Mouse (Mus musculus) limb, embryonic 12.5 days (tissue): ENCODE data around the gene Gm13283. TPM values are rescaled to one million over a fixed set of nuclear protein-coding genes. Genes with fewer than 3 reads are reported as not detected.
A peak's percentile ranks its signal among the peaks of the same experiment; 100 is the strongest.
"Not testable (repeated sequence)": the region's sequence is repeated elsewhere in the genome, so short reads cannot be mapped to it uniquely, and the experiment has no call there.

Source experiments
- ATAC-seq: fragments of 200-750 bp; cut with Nextera tagmentation; 2 replicates; pipeline ENCODE4 v1.8.0; 2017; ENCODE audit warnings: low read depth, moderate TSS enrichment; ENCODE audit not compliant: insufficient number of reproducible peaks, insufficient read depth, low FRiP score, low TSS enrichment
- H3K27ac ChIP-seq: fragments of 300-500 bp; sonication (generic); 2 replicates; pipeline ENCODE4 v1.5.1; 2016; ENCODE audit warnings: mild to moderate bottlenecking, moderate library complexity
- H3K27me3 ChIP-seq: fragments of 300-500 bp; sonication (generic); 2 replicates; pipeline ENCODE4 v1.6.1; 2016; ENCODE audit warnings: mild to moderate bottlenecking, moderate library complexity
- H3K36me3 ChIP-seq: fragments of 300-500 bp; sonication (generic); 2 replicates; pipeline ENCODE4 v1.6.1; 2016; ENCODE audit warnings: mild to moderate bottlenecking, moderate library complexity
- H3K4me1 ChIP-seq: fragments of 300-500 bp; sonication (generic); replicated peaks from 2 replicates; pipeline ENCODE4 v1.6.1; 2016
- H3K4me2 ChIP-seq: fragments of 300-500 bp; sonication (generic); 2 replicates; pipeline ENCODE4 v1.6.1; 2016; ENCODE audit warnings: mild to moderate bottlenecking, moderate library complexity
- H3K4me3 ChIP-seq: fragments of 300-500 bp; sonication (generic); replicated peaks from 2 replicates; pipeline ENCODE4 v1.5.1; 2016; ENCODE audit warnings: mild to moderate bottlenecking
- H3K9ac ChIP-seq: fragments of 300-500 bp; sonication (generic); replicated peaks from 2 replicates; pipeline ENCODE4 v1.6.1; 2016; ENCODE audit warnings: mild to moderate bottlenecking, moderate library complexity
- H3K9me3 ChIP-seq: fragments of 300-500 bp; sonication (generic); 2 replicates; pipeline ENCODE4 v1.6.1; 2016; ENCODE audit warnings: mild to moderate bottlenecking, moderate library complexity
- WGBS: fragments of 180-500 bp; shearing (Covaris S2); methylation state at CpG from one replicate; pipeline ENCODE4 v1.1.7; 2016; 5-methylcytosine and 5-hydroxymethylcytosine counted together
- polyA plus RNA-seq: library from polyadenylated mRNA; unstranded; fragments of >200 nt; fragmentation: Nextera tagmentation; extraction: Ambion mirVana; gene quantifications from 2 replicates; pipeline ENCODE4 v1.2.1, GENCODE M21; 2016

The Gm13283 gene
- polyA plus RNA-seq, 1 experiment from 2014 or later = 0.41 TPM

DNA sequence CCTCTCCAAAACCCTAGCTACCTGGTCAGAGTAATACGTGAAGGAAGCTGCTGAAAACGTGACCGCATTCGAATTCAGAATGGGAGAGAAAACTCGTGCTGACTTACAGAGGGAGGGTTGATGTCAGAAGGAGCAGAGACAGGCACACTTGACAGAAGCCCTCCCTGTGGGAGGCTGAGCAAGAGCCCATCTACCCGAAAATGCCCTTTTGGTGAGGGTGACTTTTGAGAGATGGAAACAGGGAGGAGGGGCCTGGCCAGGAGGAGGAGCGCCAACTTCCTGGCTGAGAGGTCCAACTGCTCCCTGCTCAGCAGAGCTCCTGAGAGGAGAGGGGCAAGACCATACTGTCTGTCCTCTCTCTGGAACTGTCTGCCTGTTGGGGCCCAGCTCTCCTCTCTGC is 39.4 kb downstream of the Gm13283 start, which contains the start of gene Gm13285:
Gene Gm13285 (plus strand): TSS at position 301 of the 400 bp plus-strand sequence.
- ATAC-seq, H3K9ac ChIP-seq, H3K9me3 ChIP-seq, H3K4me1 ChIP-seq, H3K27ac ChIP-seq, H3K27me3 ChIP-seq, H3K36me3 ChIP-seq, H3K4me3 ChIP-seq, H3K4me2 ChIP-seq: not testable (repeated sequence)
- 11% methylated on average over 5 of the region's 7 CpGs for WGBS

DNA sequence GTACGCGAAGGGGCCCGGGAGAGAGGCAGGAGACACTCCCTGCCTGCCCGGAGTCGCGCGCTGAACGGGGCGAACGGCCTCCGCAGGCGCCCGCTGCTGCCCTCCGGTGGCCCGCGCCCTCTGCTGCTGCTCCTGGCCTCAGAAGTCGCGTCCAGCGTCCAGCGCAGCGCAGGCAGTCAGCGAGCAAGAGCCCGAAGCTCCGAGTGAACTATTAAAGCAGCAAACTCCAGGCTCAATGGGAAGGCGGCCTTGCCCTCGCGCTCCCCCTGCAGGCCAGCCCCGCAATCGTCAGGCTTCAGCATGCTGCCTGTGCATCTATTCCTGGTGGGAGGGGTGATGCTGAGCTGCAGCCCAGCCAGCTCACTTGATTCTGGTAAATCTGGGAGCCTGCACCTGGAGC is 43.0 kb downstream of the Gm13283 start, which contains the start of gene Gm13287:
Gene Gm13287 (plus strand): TSS at position 301 of the 400 bp plus-strand sequence.
- not testable (repeated sequence) for H3K9me3 ChIP-seq, H3K27ac ChIP-seq, ATAC-seq, H3K36me3 ChIP-seq, H3K4me3 ChIP-seq, H3K4me1 ChIP-seq, H3K9ac ChIP-seq, H3K27me3 ChIP-seq
- H3K4me2 ChIP-seq = peak within 1 kb of the TSS; percentile 19; the same call in 1 of the 2 replicates
- WGBS = no CpG with 5 or more reads among the region's 29 CpGs

DNA sequence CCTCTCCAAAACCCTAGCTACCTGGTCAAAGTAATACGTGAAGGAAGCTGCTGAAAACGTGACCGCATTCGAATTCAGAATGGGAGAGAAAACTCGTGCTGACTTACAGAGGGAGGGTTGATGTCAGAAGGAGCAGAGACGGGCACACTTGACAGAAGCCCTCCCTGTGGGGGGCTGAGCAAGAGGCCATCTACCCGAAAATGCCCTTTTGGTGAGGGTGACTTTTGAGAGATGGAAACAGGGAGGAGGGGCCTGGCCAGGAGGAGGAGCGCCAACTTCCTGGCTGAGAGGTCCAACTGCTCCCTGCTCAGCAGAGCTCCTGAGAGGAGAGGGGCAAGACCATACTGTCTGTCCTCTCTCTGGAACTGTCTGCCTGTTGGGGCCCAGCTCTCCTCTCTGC is 45.3 kb downstream of the Gm13283 start, which contains the start of gene Gm13288:
Gene Gm13288 (plus strand): TSS at position 301 of the 400 bp plus-strand sequence.
- not testable (repeated sequence) for H3K27ac ChIP-seq, H3K36me3 ChIP-seq, H3K9ac ChIP-seq, H3K4me1 ChIP-seq, H3K9me3 ChIP-seq, ATAC-seq, H3K27me3 ChIP-seq
- no CpG with 5 or more reads among the region's 8 CpGs for WGBS
- 0 out of 2 replicates have a peak within 1 kb of the TSS, but pooled peaks have one; percentile 26 for H3K4me3 ChIP-seq
- peak within 1 kb of the TSS; percentile 36; the same call in 1 of the 2 replicates for H3K4me2 ChIP-seq

DNA sequence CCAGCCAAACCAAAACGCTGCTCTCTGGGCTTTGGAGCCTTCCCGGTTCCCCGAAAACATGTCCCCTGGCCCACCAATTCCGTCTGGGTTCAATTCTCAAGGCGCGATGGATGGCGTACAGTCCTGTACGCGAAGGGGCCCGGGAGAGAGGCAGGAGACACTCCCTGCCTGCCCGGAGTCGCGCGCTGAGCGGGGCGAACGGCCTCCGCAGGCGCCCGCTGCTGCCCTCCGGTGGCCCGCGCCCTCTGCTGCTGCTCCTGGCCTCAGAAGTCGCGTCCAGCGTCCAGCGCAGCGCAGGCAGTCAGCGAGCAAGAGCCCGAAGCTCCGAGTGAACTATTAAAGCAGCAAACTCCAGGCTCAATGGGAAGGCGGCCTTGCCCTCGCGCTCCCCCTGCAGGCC is 45.8 kb downstream of the Gm13283 start:
- H3K9ac ChIP-seq, ATAC-seq, H3K4me1 ChIP-seq, H3K36me3 ChIP-seq, H3K27me3 ChIP-seq, H3K27ac ChIP-seq, H3K9me3 ChIP-seq: not testable (repeated sequence)
- WGBS = 0% methylated on average over 8 of the region's 34 CpGs
- H3K4me2 ChIP-seq = peak overlapping the region; percentile 36; the same call in 1 of the 2 replicates
- 0 out of 2 replicates have a peak overlapping the region, but pooled peaks have one; percentile 26 for H3K4me3 ChIP-seq

Other genes starting within 250 kb of the Gm13283 start
- not detected in 2 replicates for gene Ifnb1, start 237.3 kb upstream of the Gm13283 start, polyA plus RNA-seq
- gene Ifna15, start 201.9 kb upstream of the Gm13283 start, polyA plus RNA-seq = not detected in 2 replicates
- gene Ifna14, start 188.3 kb upstream of the Gm13283 start, polyA plus RNA-seq = not detected in 2 replicates
- gene Ifna9, start 167.7 kb upstream of the Gm13283 start, polyA plus RNA-seq = not detected in 2 replicates
- not detected in 2 replicates for gene Ifna12, start 156.7 kb upstream of the Gm13283 start, polyA plus RNA-seq
- not detected in 2 replicates for gene C87499, start 125.7 kb upstream of the Gm13283 start, polyA plus RNA-seq
- not detected in 2 replicates for gene Ifna13, start 115.7 kb upstream of the Gm13283 start, polyA plus RNA-seq
- gene Ifna16, start 83.2 kb upstream of the Gm13283 start, polyA plus RNA-seq = not detected in 2 replicates
- not detected in 2 replicates for gene Ifna2, start 76.2 kb upstream of the Gm13283 start, polyA plus RNA-seq
- gene Ifnab, start 68.8 kb upstream of the Gm13283 start, polyA plus RNA-seq = not detected in 2 replicates
- 1.4 and 2.8 TPM in 2 replicates for gene Gm26566, start 38.3 kb upstream of the Gm13283 start, polyA plus RNA-seq
- 130 and 140 TPM in 2 replicates for gene Klhl9, start 37.7 kb upstream of the Gm13283 start, polyA plus RNA-seq
- gene Gm13271, start 5.3 kb upstream of the Gm13283 start, polyA plus RNA-seq = not detected in 2 replicates
- gene Gm13290, start 13.7 kb downstream of the Gm13283 start, polyA plus RNA-seq = 0.66 and 0.87 TPM in 2 replicates
- not detected in 2 replicates for gene Gm13289, start 16.8 kb downstream of the Gm13283 start, polyA plus RNA-seq
- 0.40 TPM in 1 of 2 replicates, not detected in the other for gene Gm13272, start 19.7 kb downstream of the Gm13283 start, polyA plus RNA-seq
- 0.30 and 0.32 TPM in 2 replicates for gene Ifnz, start 22.0 kb downstream of the Gm13283 start, polyA plus RNA-seq
- gene Gm13276, start 25.6 kb downstream of the Gm13283 start, polyA plus RNA-seq = not detected in 2 replicates
- not detected in 2 replicates for gene Gm13277, start 28.5 kb downstream of the Gm13283 start, polyA plus RNA-seq
- gene Gm13278, start 31.4 kb downstream of the Gm13283 start, polyA plus RNA-seq = not detected in 2 replicates
- not detected in 2 replicates for gene Gm13275, start 34.4 kb downstream of the Gm13283 start, polyA plus RNA-seq
- gene Gm13279, start 37.3 kb downstream of the Gm13283 start, polyA plus RNA-seq = not detected in 2 replicates
- 0.18 and 0.88 TPM in 2 replicates for gene Gm13285, start 39.5 kb downstream of the Gm13283 start, polyA plus RNA-seq
- gene Gm13287, start 43.1 kb downstream of the Gm13283 start, polyA plus RNA-seq = not detected in 2 replicates
- 0.08 and 0.22 TPM in 2 replicates for gene Gm13288, start 45.4 kb downstream of the Gm13283 start, polyA plus RNA-seq
- gene Ifna7, start 56.1 kb downstream of the Gm13283 start, polyA plus RNA-seq = not detected in 2 replicates
- not detected in 2 replicates for gene Ifna11, start 59.8 kb downstream of the Gm13283 start, polyA plus RNA-seq
- gene Ifna6, start 67.3 kb downstream of the Gm13283 start, polyA plus RNA-seq = not detected in 2 replicates
- gene Ifna5, start 75.4 kb downstream of the Gm13283 start, polyA plus RNA-seq = not detected in 2 replicates
- not detected in 2 replicates for gene Ifna4, start 81.7 kb downstream of the Gm13283 start, polyA plus RNA-seq
- not detected in 2 replicates for gene Ifna1, start 90.0 kb downstream of the Gm13283 start, polyA plus RNA-seq
- gene Ifne, start 120.1 kb downstream of the Gm13283 start, polyA plus RNA-seq = not detected in 2 replicates